Mouse (Mus musculus): Measurements from ENCODE around the gene Myo5a. TPM values are rescaled to one million over a fixed set of nuclear protein-coding genes. Genes with fewer than 3 reads are reported as not detected.

Gene Myo5a
- total RNA-seq, 2 experiments from 2014 or later, result 307 to 308 TPM

DNA sequence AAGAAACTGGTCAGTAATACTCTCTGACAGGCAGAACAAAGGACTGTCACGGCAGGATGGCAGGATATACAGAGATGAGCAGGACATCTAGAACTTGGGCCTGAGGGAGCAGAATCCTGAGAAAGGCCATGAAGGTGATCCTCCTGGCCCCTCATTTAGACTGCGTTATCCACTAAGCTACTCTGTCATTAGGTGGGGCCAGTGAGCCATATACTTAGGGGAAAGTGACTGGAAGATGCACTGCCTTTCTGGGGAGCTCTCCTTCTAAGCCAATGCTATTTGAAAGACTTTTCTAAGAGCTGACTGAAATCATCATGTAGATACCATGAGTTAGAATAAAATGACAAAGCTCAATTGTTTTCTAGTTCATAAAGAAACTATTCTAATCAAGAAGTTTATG, 139.5 kb downstream of the Myo5a start:
- intact Hi-C loops (cut with DNase I), result loop anchor here (5.0 kb wide), 1 partner anchor 37 kb away; no protein-coding TSS in a partner anchor
- TF ChIP-seq CTCF (IDR thresholded peaks at IDR 0.05), result peak; percentile 12; the same call in 1 of the 2 replicates
- H3K4me3 ChIP-seq, result no peak overlapping the region
- H3K27ac ChIP-seq, result peak overlapping the region; percentile 78
- no peak for DNase-seq (ENCODE audit: extremely low spot score in 1 of 2, low spot score in 2 of 2)

- Histone ChIP-seq H3K27ac (peak overlapping the region; percentile 74), H3K4me3 (no peak overlapping the region)
- intact Hi-C loops (cut with DNase I), result loop anchor here (5.0 kb wide), 1 partner anchor 32 kb away; no protein-coding TSS in a partner anchor
- TF ChIP-seq CTCF (IDR thresholded peaks at IDR 0.05), result no peak
- DNase-seq (ENCODE audit: extremely low spot score in 1 of 2, low spot score in 2 of 2), result no peak
Measured at GRCm38 (mm10) chr9:75214743-75215413, 144.1 kb downstream of the Myo5a start.

DNA sequence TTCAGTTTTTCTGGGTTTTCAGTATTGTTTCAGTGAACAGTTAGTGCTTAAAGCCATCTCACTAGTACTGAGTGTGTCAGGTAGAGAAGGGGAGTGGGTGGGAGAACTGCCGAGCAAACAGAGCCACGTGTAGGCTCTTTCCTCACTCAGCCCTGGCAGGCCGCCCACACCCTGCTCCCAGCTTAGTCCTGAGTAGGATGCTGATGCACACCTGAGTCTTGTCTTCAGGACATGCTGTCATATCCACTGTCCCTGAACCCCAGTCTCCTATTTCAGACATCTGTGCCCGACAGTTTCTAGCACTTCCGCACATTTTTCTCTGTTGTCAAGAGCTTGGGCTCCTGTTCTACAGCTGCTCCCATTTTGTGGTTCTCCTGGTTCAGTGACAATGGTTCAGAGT, 149.1 kb downstream of the Myo5a start:
- intact Hi-C loops (cut with DNase I), result loop anchor here (2.0 kb wide), 1 partner anchor 41 kb away; no protein-coding TSS in a partner anchor

GRCm38 (mm10) chr9:75221420-75222287, 150.8 kb downstream of the Myo5a start:
- intact Hi-C loops (cut with DNase I), result loop anchor here (2.0 kb wide), 1 partner anchor 39 kb away; no protein-coding TSS in a partner anchor
- Histone ChIP-seq H3K27ac (peak overlapping the region; percentile 75), H3K4me3 (no peak overlapping the region)
- no peak for DNase-seq (ENCODE audit: extremely low spot score in 1 of 2, low spot score in 2 of 2)
- no peak for TF ChIP-seq CTCF (IDR thresholded peaks at IDR 0.05)

More for the DNA sequence above, 149.1 kb downstream of the Myo5a start:
- H3K27ac ChIP-seq, result peak overlapping the region; percentile 87
- peak; percentile 62 to 69 for DNase-seq (ENCODE audit: extremely low spot score in 1 of 2, low spot score in 2 of 2)
- no peak overlapping the region for H3K4me3 ChIP-seq
- TF ChIP-seq CTCF (IDR thresholded peaks at IDR 0.05), result no peak

DNA sequence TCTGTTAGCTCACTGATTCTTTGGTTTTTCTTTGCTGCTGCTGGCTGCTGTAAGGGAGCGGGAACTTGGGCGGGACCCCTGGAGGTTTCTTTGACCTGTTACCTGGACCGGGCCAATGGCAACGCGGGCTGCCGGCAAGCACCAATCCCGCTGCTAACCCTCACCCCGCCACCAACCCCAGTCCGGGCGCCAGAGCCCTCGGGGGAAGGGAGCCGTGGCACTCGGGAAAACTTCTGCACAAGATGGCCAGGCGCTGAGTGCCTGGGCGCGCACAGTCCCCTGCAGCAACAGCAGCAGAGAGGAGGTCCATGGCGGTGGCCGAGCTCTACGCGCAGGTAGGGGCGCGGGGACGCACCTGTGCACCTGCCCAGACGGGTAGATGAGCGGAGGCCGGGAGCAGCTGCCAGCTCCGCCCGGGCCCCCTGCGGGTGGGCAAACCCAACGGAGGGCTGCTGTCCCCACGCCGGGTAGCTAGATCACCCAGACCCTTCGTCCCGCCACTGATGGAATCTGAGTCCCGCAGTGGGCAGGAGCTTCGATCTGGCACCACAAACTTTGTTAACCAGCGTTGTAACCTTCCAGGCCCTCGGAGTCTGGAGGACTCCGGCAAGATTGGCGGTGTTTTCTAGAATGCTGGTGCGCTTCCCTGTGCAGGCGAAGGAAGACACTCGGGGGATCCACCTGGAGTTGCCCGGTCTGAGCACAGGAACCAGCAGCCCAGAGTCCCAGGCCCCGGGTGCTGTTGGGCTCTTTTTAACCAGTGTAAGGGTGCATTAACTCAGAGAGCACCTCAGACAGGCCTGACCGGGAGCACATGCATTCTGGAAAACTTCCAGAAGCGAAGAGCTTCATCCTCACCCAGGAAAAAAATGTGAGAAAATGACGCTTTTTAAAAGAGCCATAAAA, 161.3 kb downstream of the Myo5a start, which contains the start of gene Myo5c:
TSS of gene Myo5c (plus strand) at position 180 of the 906 bp plus-strand sequence.
- H3K4me3 ChIP-seq, result peak within 1 kb of the TSS; percentile 33
- TF ChIP-seq CTCF (IDR thresholded peaks at IDR 0.05), result no peak
- intact Hi-C loops (cut with DNase I), result no loop called here
- peak within 1 kb of the TSS; percentile 85 for H3K27ac ChIP-seq
- no peak for DNase-seq (ENCODE audit: extremely low spot score in 1 of 2, low spot score in 2 of 2)

GRCm38 (mm10) chr9:75232860-75233259, 162.0 kb downstream of the Myo5a start:
- DNase-seq (ENCODE audit: extremely low spot score in 1 of 2, low spot score in 2 of 2), result no peak
- Histone ChIP-seq H3K27ac (peak overlapping the region; percentile 69; the same call in 1 of the 2 replicates), H3K4me3 (no peak overlapping the region)
- intact Hi-C loops (cut with DNase I), result no loop called here
- TF ChIP-seq CTCF (IDR thresholded peaks at IDR 0.05), result no peak

DNA sequence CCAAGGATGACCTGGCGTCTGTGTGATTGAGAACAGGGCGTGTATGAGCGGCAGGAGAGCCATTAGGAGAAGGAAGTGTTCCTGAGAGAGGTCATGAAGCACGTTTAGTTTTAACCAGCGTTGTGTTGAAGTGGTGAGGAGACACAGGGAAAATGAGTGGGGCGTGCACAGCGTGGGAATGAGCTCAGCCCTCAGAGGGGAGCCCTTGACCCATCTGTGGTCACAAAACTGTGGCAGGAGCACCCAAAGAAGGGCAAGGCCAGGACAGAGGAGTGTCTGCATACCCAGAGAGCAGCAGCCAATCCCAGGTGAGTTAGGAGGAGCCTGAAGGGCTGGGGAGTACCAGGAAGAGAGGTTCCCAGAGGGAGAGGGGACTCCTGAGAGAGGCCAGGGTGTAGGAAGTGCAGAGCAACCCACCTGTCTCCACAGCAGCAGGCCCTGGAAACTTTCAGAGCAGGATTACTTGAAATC, 163.5 kb downstream of the Myo5a start:
- Histone ChIP-seq H3K4me3 (no peak overlapping the region), H3K27ac (peak overlapping the region; percentile 93)
- TF ChIP-seq CTCF (IDR thresholded peaks at IDR 0.05), result no peak
- no peak for DNase-seq (ENCODE audit: extremely low spot score in 1 of 2, low spot score in 2 of 2)
- intact Hi-C loops (cut with DNase I), result no loop called here

GRCm38 (mm10) chr9:75234983-75235627, 164.3 kb downstream of the Myo5a start:
- no peak for DNase-seq (ENCODE audit: extremely low spot score in 1 of 2, low spot score in 2 of 2)
- no peak overlapping the region for H3K4me3 ChIP-seq
- intact Hi-C loops (cut with DNase I), result no loop called here
- H3K27ac ChIP-seq, result peak overlapping the region; percentile 93
- TF ChIP-seq CTCF (IDR thresholded peaks at IDR 0.05), result no peak

- intact Hi-C loops (cut with DNase I), result no loop called here
- TF ChIP-seq CTCF (IDR thresholded peaks at IDR 0.05), result no peak
- peak overlapping the region; percentile 93 for H3K27ac ChIP-seq
Measured at GRCm38 (mm10) chr9:75235696-75236095, 164.9 kb downstream of the Myo5a start.

DNA sequence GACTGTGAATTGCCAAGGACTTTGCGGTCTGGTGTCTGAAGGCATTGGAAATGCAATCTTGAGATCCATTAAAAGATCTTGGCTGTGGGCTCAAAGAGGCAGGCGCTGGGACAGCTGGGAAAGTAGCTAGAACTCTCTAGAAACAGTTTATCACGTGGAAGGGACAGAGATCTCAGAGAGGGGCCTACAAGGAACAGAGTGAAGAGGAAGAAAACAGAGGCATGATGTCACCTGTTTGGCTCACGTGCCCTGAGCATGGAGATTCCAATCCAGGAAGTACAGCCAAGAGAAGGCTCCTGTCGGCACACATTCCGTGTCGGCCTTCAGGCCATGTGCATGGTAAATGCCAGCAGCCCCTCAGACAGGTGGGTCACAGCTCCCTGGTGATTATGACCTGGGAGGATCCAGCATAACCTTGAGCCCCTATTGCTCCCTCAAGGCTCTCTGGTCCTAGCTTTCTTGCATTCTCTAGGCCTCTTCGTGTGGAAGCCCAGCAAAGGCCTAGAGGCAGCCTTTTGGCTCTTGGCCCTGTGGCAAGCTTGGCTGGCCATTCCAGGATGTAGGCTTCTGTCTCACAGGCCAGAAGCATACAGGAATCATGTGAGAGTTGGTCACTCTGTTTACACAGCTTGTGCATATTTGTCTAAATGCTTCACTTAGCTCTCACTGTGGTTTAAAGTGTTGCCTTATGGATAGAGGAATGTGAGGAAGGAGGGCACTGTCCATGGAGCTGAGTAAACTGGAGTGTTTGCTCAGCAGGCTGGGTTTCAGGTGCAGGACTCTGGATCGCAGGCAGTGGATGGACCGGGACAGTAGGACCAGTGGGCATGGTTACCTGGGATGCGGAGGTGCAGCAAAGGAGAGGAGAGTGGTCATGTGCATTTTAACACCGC, 165.8 kb downstream of the Myo5a start:
- no peak overlapping the region for H3K4me3 ChIP-seq
- DNase-seq (ENCODE audit: extremely low spot score in 1 of 2, low spot score in 2 of 2), result no peak
- no peak for TF ChIP-seq CTCF (IDR thresholded peaks at IDR 0.05)
- peak overlapping the region; percentile 93 for H3K27ac ChIP-seq
- intact Hi-C loops (cut with DNase I), result no loop called here

More at GRCm38 (mm10) chr9:75235696-75236095, 164.9 kb downstream of the Myo5a start:
- no peak overlapping the region for H3K4me3 ChIP-seq
- DNase-seq (ENCODE audit: extremely low spot score in 1 of 2, low spot score in 2 of 2), result no peak

All from left cerebral cortex, adult 2 months (tissue).